Mouse (Mus musculus): ENCODE measurements at regions not wholly inside any gene's neighbourhood (a gene's known extent, or its start where the extent isn't known, plus 50 kb on each side); places are given as distances from the start of the nearest gene placed in this dataset.

DNA sequence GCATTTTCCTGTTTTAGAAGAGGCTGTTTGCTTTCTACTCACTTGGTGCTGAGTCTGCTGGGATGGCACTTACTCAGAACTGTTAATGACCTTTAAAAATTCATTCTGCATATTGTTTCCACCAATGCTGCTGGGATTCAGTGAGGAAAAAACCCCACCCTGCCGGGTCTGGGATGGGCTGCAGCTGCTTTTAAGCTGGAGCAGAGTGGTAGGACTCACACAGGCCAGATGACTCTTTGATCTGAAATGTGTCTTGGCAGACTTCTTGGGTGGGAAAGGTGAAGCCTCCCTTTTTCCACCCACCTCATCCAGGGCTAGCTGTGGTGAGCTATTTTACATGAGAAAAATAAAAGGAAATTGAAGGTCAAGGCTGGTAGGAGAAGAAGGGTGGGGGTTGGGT, 56.4 kb upstream of the Ddhd1 start:
- DNase-seq (ENCODE audit: low read depth, low spot score): no peak

GRCm38 (mm10) chr14:45714786-45715185, 56.8 kb upstream of the Ddhd1 start:
- DNase-seq (ENCODE audit: low read depth, low spot score): no peak

DNA sequence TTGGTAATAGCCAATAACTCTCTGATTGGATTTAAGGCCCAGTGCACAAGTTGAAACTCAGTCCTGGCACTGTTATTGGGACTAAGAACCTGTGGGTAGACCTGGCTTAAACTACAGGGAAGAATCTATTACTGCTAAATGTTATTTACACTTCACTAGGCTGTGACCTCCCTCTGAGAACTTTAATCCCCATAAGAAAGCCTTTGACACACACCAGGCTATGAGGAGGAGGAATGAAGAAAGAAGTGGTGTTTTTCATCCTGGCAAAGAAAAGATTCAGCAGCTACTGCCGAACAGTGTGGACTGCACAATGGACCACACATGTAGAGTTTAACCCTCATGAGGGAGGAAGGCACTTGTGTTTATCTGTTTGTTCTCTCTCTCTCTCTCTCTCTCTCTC, 58.2 kb upstream of the Ddhd1 start:
- DNase-seq (ENCODE audit: low read depth, low spot score): no peak

DNA sequence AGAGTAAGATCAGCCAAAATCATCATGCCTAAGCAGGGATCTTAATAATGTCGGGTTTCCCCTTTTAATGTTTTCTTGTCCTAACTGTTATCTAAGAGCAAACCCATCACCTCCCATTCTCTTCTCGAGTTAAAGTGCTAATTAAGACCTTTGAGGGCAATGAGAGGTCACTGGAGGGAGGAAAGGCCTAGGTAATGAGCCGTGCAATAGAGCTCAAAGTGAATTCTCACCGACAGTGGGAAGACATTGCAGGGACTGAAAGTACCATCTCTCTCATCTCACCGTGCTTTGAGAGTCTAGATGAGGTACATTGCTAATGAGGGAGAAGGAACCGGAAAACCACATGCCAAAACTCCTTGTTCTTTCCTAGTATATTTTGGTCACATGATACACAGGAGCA, 64.9 kb upstream of the Ddhd1 start:
- DNase-seq (ENCODE audit: low read depth, low spot score): no peak

- no peak for DNase-seq (ENCODE audit: low read depth, low spot score)
Measured at GRCm38 (mm10) chr14:45724341-45724740, 66.4 kb upstream of the Ddhd1 start.

- DNase-seq (ENCODE audit: low read depth, low spot score): no peak
Measured at GRCm38 (mm10) chr14:45734530-45735410, 76.8 kb upstream of the Ddhd1 start.

DNA sequence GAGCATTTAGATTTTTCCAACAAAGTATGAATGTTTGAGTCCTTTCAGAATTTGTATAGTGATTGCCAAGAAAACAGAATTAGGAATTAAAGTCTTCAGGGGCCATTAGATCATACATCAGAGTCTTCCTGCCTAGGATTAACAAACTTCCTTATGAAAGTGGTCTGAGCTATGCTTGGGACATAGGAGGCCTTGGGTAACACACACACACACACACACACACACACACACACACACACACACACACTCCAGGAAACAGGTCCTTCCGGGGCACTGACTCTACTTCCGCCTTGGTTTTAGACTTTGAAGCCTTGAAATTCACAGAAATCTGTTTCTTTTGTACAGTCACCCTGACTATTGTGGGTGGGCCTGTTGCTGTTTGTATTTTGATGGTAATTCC, 80.0 kb upstream of the Ddhd1 start:
- DNase-seq (ENCODE audit: low read depth, low spot score): no peak

GRCm38 (mm10) chr14:45739638-45740037, 81.7 kb upstream of the Ddhd1 start:
- DNase-seq (ENCODE audit: low read depth, low spot score): no peak

DNA sequence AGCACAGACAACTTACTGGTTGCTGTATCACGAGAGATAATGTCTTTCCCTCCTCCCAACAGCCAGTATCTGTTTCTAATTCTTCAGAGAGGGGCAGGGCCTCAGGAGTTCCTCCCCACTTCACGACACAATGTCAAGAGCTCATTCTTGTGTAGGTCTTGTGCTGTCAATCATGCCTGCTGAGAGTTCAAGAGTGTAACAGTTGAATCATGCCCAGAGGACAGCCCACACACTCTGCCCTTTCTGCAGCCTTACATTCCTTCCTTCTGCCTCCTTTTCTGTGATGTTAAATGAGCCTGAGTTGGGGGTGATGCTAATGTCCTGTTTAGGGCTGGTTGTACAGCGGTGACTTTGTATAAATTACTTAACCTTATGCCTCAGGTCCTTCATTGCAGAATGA, 82.7 kb upstream of the Ddhd1 start:
- no peak for DNase-seq (ENCODE audit: low read depth, low spot score)

DNA sequence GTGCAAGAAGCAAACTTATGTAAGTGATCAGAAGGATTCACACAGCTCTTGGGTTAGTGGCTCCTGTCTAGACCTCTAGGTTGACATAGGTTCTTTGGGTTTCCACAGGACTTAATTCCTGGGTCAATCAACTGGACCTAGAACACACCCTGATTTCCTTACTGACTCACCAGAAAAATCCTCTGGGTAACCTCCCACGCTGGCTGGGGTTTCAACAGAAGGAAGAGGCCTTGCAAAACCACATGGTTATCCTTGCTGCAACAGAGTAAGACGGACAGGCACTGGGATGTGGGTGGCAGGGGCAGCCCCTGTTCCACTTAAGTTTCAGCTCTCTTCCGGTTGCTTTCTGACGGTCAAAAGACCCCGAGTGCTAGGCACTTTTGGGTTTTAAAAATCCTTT, 88.2 kb upstream of the Ddhd1 start:
- DNase-seq (ENCODE audit: low read depth, low spot score): no peak

- DNase-seq (ENCODE audit: low read depth, low spot score): no peak
Measured at GRCm38 (mm10) chr14:45757376-45757775, 99.4 kb upstream of the Ddhd1 start.

DNA sequence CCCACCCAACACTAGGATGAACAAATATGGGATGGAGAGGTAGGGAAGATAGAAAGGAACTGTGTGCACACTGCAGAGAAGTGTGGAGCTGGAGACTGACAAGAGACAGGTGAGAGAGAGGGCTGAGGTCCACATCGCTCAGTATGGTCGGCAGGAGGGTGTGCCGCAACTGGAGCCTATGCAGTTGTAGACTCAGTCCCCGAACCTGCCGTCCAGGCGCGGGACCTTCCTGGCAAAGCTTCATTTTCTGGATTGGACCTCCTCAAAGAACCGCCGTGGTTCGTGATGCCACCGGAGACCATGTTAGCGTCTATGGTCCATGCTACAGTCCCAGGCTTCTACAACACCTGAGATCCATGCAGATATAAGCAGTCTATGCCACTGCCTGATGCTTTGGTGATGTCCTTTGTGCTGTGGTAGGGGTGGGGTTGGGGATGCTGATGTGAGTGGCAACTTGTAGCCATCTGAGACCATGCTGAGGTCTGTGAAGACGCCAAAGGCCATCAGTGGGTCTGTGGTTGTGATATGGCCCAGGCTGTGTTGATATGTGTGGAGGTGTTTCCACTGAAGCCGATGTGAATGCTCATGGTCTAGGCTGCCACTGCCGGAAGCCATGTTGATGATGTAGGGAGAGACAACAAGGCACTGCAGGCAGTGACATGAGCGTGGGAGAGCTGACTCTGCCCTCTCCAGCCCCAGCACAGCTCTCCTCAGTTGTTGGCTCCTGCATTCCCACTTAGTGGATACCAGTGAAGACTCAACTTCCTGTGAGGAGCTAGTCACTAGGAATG, 103.1 kb upstream of the Ddhd1 start:
- no peak for DNase-seq (ENCODE audit: low read depth, low spot score)

GRCm38 (mm10) chr14:45764231-45764630, 106.3 kb upstream of the Ddhd1 start:
- DNase-seq (ENCODE audit: low read depth, low spot score): peak; percentile 14

DNA sequence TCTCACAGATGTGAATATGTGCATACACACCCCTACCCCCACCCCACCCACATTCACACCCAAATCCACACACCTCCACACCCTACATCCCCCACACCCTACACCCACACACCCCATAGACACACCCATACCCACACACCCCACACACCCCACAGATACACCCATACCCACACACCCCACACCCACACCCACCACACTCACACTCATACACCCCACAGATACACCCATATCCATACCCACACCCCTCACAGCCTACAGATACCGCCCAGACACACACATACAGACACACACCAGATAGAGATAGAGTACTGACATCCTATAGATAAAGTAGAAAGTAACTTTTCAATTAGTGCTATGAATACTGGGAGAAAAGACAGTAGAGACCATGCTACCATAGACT, 108.6 kb upstream of the Ddhd1 start:
- no peak for DNase-seq (ENCODE audit: low read depth, low spot score)

- peak; percentile 80 for DNase-seq (ENCODE audit: low read depth, low spot score)
Measured at GRCm38 (mm10) chr14:45772665-45773277, 114.8 kb upstream of the Ddhd1 start.

GRCm38 (mm10) chr14:45773326-45773725, 115.4 kb upstream of the Ddhd1 start:
- peak; percentile 86 for DNase-seq (ENCODE audit: low read depth, low spot score)

- DNase-seq (ENCODE audit: low read depth, low spot score): no peak
Measured at GRCm38 (mm10) chr14:45781850-45782249, 123.9 kb upstream of the Ddhd1 start.

DNA sequence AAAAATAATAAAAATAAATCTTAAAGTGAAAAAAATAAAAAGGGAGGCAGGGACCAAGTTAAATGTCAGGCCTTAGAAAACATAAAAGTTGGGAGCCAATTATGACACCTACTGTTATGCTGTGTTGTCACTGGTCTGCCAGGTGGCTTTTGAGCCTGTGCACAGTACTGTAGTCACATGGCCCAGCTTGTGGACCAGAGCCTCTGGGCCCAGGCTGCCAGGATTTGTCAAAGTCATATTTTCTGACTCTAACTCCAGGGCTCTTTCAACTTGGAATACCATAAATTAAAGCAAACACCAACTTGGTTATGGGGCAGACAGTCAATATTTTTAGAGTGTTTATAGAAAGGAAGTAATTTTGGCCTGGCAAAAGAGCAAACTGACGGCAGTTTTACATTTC, 137.0 kb upstream of the Ddhd1 start:
- DNase-seq (ENCODE audit: low read depth, low spot score): no peak

DNA sequence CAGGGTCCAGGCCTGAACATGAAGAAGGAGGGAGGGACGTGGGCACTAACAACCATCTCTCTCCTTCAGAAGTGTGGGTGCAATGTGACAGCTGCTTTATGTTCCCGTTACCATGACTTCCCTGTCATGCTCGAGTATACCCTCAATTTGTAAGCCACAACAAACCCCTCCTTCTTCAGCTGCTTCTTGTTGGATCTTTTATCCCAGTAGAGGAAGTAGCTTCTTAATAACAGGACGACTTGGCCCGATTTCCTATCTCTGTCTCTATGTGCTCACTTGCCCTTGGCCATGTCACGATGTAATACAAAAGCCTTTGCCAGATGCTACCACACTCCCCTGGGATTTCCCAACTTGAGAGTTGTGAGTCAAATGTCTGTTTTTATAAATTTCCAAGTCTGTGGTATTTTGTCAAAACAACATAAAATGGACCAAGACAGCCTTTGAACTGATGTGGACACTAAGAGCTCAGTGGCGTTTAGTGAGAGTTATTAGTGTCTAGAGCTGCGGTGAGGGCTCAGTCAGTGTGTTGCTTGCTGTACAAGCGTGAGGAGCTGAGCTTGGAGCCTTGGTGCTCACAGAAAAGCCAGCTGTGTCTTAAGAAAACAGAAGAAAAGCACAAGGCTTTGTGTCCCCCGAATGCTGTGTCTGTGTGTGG, 138.8 kb upstream of the Ddhd1 start:
- DNase-seq (ENCODE audit: low read depth, low spot score): peak; percentile 30

DNA sequence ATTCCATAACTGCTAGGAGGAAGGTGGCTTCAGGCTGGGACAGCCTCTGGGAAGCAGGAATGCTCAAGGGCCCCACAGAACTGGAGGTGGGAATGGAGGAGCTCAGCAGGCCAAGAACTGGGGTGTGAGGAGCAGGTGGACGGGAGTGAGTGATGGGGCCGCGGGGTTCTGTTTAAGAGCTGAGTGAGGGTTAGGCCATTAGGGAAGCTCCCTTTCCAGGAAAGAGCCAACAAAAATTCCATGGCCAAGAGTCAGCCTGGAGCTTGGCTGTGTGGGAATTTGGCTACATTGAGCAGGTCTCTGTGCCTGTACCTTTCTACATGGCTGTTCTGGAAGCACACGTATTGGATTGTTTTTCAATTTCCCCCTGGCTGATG, 139.4 kb upstream of the Ddhd1 start:
- DNase-seq (ENCODE audit: low read depth, low spot score): no peak

DNA sequence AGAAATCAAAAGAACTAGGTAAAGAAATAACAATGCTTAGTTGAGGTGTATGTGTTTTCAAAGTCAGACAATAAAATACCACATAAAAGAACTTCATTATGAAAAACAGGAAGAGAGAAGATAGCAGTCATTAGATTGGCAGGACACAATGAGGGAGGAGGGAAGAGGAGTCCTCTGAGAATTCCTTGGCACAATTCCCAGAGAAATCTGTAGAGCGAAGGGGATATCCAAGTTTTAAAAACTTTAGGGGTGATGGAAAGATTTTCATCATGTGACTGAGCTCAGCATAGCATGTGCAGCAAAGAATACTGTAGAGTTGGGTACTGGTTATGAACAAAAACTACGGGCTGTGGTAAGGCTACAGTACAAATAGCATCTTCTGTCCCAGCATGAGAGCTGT, 141.3 kb upstream of the Ddhd1 start:
- no peak for DNase-seq (ENCODE audit: low read depth, low spot score)

DNA sequence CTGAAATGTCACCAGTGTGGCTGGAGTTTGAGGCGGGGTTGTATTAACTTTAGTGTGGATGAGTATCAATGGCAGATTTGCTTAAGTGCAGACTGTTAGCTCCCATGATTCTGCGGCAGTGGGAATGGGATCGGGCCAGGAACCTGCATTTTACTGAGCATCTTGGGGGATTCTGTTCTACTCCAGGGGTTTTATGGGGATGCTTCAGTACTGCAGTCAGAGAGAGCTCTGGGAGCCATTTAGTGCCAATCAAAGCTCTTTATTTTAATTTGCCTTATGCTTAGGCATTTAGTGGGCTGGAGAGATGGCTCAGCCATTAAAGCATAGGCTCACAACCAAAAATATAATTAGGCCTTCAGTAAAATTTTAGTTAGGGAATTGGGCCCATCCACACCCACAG, 148.0 kb upstream of the Ddhd1 start:
- DNase-seq (ENCODE audit: low read depth, low spot score): peak; percentile 22
